Mouse (Mus musculus) lung, postnatal 10 days (tissue): ENCODE measurements around the gene Eif4ebp2.
"Not testable (repeated sequence)": the region's sequence is repeated elsewhere in the genome, so short reads cannot be mapped to it uniquely, and the experiment has no call there.

ENCODE experiments used
- DNase-seq: peaks from one replicate; pipeline ENCODE4 v3.0.0; 2021

Gene Eif4ebp2

GRCm38 (mm10) chr10:61457182-61457581 is 4.7 kb upstream of the Eif4ebp2 start:
- no peak for DNase-seq

GRCm38 (mm10) chr10:61453171-61453570 is 710 bp upstream of the Eif4ebp2 start:
- DNase-seq = not testable (repeated sequence)

- peak; percentile 52 for DNase-seq
Observed at GRCm38 (mm10) chr10:61451931-61452617, 387 bp downstream of the Eif4ebp2 start.

- DNase-seq = peak; percentile 58
Observed at GRCm38 (mm10) chr10:61451463-61451930, 964 bp downstream of the Eif4ebp2 start.

- DNase-seq = no peak
Observed at GRCm38 (mm10) chr10:61448834-61449233, 3.6 kb downstream of the Eif4ebp2 start.

GRCm38 (mm10) chr10:61447581-61448353 is 4.7 kb downstream of the Eif4ebp2 start:
- DNase-seq = no peak

- DNase-seq = no peak
Observed at GRCm38 (mm10) chr10:61445016-61445415, 7.4 kb downstream of the Eif4ebp2 start.

GRCm38 (mm10) chr10:61443876-61444275 is 8.6 kb downstream of the Eif4ebp2 start:
- DNase-seq = no peak

GRCm38 (mm10) chr10:61443456-61443855 is 9.0 kb downstream of the Eif4ebp2 start:
- no peak for DNase-seq

- DNase-seq = no peak
Observed at GRCm38 (mm10) chr10:61440202-61440800, 12.2 kb downstream of the Eif4ebp2 start.

- no peak for DNase-seq
Observed at GRCm38 (mm10) chr10:61431375-61431774, 21.1 kb downstream of the Eif4ebp2 start.

- DNase-seq = no peak
Observed at GRCm38 (mm10) chr10:61429043-61429442, 23.4 kb downstream of the Eif4ebp2 start.

- DNase-seq = no peak
Observed at GRCm38 (mm10) chr10:61428416-61428815, 24.0 kb downstream of the Eif4ebp2 start.

GRCm38 (mm10) chr10:61427951-61428350 is 24.5 kb downstream of the Eif4ebp2 start:
- no peak for DNase-seq

GRCm38 (mm10) chr10:61426251-61426757 is 26.2 kb downstream of the Eif4ebp2 start:
- peak; percentile 49 for DNase-seq

GRCm38 (mm10) chr10:61425047-61425446 is 27.4 kb downstream of the Eif4ebp2 start:
- DNase-seq = peak; percentile 18

GRCm38 (mm10) chr10:61424500-61424899 is 28.0 kb downstream of the Eif4ebp2 start:
- DNase-seq = peak; percentile 27

GRCm38 (mm10) chr10:61423289-61423688 is 29.2 kb downstream of the Eif4ebp2 start:
- peak; percentile 52 for DNase-seq

- DNase-seq = peak; percentile 15
Observed at GRCm38 (mm10) chr10:61422861-61423260, 29.6 kb downstream of the Eif4ebp2 start.

GRCm38 (mm10) chr10:61420011-61420410 is 32.5 kb downstream of the Eif4ebp2 start:
- DNase-seq = peak; percentile 35

- peak; percentile 25 for DNase-seq
Observed at GRCm38 (mm10) chr10:61419146-61419545, 33.3 kb downstream of the Eif4ebp2 start.

GRCm38 (mm10) chr10:61418131-61418900 is 34.1 kb downstream of the Eif4ebp2 start:
- DNase-seq = peak; percentile 21

- no peak for DNase-seq
Observed at GRCm38 (mm10) chr10:61417672-61418071, 34.8 kb downstream of the Eif4ebp2 start, which contains the start of gene Nodal. Nodal (plus strand) TSS chr10:61417972.
